Mouse (Mus musculus) v-Abl transformed pro-B cells (cell line): ENCODE results near the gene Dyrk1a.

Source experiments
- in situ Hi-C, 2 experiments: fragments of 400-800 bp; cut with MboI; formaldehyde crosslinking; loops; one replicate each; pipeline ENCODE4 v1.15.1; 2025; ENCODE audit not compliant: unreplicated experiment in 2 of 2

Gene Dyrk1a

GRCm38 (mm10) chr16:94743853-94744501 is 174.2 kb downstream of the Dyrk1a start:
- in situ Hi-C loops = loop anchor here in 1 of 2 experiments (5.0 kb wide), 1 partner anchor 472 kb away; no protein-coding TSS in a partner anchor

GRCm38 (mm10) chr16:94745016-94745415 is 175.2 kb downstream of the Dyrk1a start:
- in situ Hi-C loops = no loop called here
